Mouse (Mus musculus) thymus, postnatal 4 days (tissue): Measurements from ENCODE around the gene Kcnma1.

Source experiments
- DNase-seq: peaks from one replicate; pipeline ENCODE4 v3.0.0; 2021

Kcnma1 gene

GRCm38 (mm10) chr14:23848529-23849141, 165.7 kb downstream of the Kcnma1 start:
- DNase-seq = no peak

- no peak for DNase-seq
These were observed 167.6 kb downstream of the Kcnma1 start for GRCm38 (mm10) chr14:23846706-23847105.

- no peak for DNase-seq
These were observed 172.3 kb downstream of the Kcnma1 start for GRCm38 (mm10) chr14:23842025-23842424.

GRCm38 (mm10) chr14:23839613-23840012, 174.7 kb downstream of the Kcnma1 start:
- DNase-seq = no peak

GRCm38 (mm10) chr14:23835387-23836111, 178.7 kb downstream of the Kcnma1 start:
- no peak for DNase-seq

- no peak for DNase-seq
These were observed 183.0 kb downstream of the Kcnma1 start for GRCm38 (mm10) chr14:23831284-23831683.

GRCm38 (mm10) chr14:23830316-23830715, 184.0 kb downstream of the Kcnma1 start:
- DNase-seq = no peak

- no peak for DNase-seq
These were observed 185.5 kb downstream of the Kcnma1 start for GRCm38 (mm10) chr14:23828711-23829320.

GRCm38 (mm10) chr14:23824937-23825336, 189.4 kb downstream of the Kcnma1 start:
- no peak for DNase-seq

GRCm38 (mm10) chr14:23824267-23824666, 190.0 kb downstream of the Kcnma1 start:
- DNase-seq = no peak

GRCm38 (mm10) chr14:23817585-23817984, 196.7 kb downstream of the Kcnma1 start:
- no peak for DNase-seq

GRCm38 (mm10) chr14:23810081-23810480, 204.2 kb downstream of the Kcnma1 start:
- DNase-seq = no peak

- DNase-seq = no peak
These were observed 205.2 kb downstream of the Kcnma1 start for GRCm38 (mm10) chr14:23809124-23809523.

GRCm38 (mm10) chr14:23806378-23806777, 207.9 kb downstream of the Kcnma1 start:
- DNase-seq = no peak

- DNase-seq = no peak
These were observed 217.4 kb downstream of the Kcnma1 start for GRCm38 (mm10) chr14:23796878-23797277.

GRCm38 (mm10) chr14:23792674-23793073, 221.6 kb downstream of the Kcnma1 start:
- no peak for DNase-seq

- DNase-seq = no peak
These were observed 222.2 kb downstream of the Kcnma1 start for GRCm38 (mm10) chr14:23792076-23792475.

GRCm38 (mm10) chr14:23791261-23791691, 223.0 kb downstream of the Kcnma1 start:
- peak; percentile 44 for DNase-seq

- no peak for DNase-seq
These were observed 227.6 kb downstream of the Kcnma1 start for GRCm38 (mm10) chr14:23786687-23787073.

- no peak for DNase-seq
These were observed 228.2 kb downstream of the Kcnma1 start for GRCm38 (mm10) chr14:23785921-23786686.

- no peak for DNase-seq
These were observed 231.3 kb downstream of the Kcnma1 start for GRCm38 (mm10) chr14:23782845-23783609.

- DNase-seq = no peak
These were observed 239.7 kb downstream of the Kcnma1 start for GRCm38 (mm10) chr14:23774542-23774941.

- no peak for DNase-seq
These were observed 241.6 kb downstream of the Kcnma1 start for GRCm38 (mm10) chr14:23772685-23773084.
